Mouse (Mus musculus) C2C12 (cell line): ENCODE measurements around the gene Trip11. TPM values are rescaled to one million over a fixed set of nuclear protein-coding genes. Genes with fewer than 3 reads are reported as not detected.

Experiments
- H3K27me3 ChIP-seq: one replicate; pipeline ENCODE4 v1.6.1; 2011; ENCODE audit not compliant: control insufficient read depth, insufficient read depth, insufficient read length
- H3K36me3 ChIP-seq: one replicate; pipeline ENCODE4 v1.6.1; 2011; ENCODE audit not compliant: control insufficient read depth, insufficient read depth
- H3K4me3 ChIP-seq: one replicate; pipeline ENCODE4 v1.5.1; 2011; ENCODE audit warnings: mild to moderate bottlenecking, control low read depth; ENCODE audit not compliant: poor library complexity, insufficient read depth, severe bottlenecking
- H3K79me2 ChIP-seq: one replicate; pipeline ENCODE4 v1.6.1; 2011; ENCODE audit not compliant: control insufficient read depth, insufficient read depth
- H3K79me3 ChIP-seq: one replicate; pipeline ENCODE4 v1.6.1; 2011; ENCODE audit warnings: low read depth, control low read depth
- H3ac ChIP-seq: one replicate; pipeline ENCODE3; 2011; ENCODE audit warnings: low read depth; ENCODE audit not compliant: control insufficient read depth, insufficient read length
- CEBPB ChIP-seq: IDR thresholded peaks from one replicate; pipeline ENCODE4 v1.6.1; 2011; ENCODE audit warnings: low read depth, mild to moderate bottlenecking, control low read depth, moderate library complexity
- CTCF ChIP-seq: IDR thresholded peaks from one replicate; pipeline ENCODE4 v1.5.1; 2011; ENCODE audit not compliant: control insufficient read depth, insufficient read depth, insufficient read length
- FOSL1 ChIP-seq: IDR thresholded peaks from one replicate; pipeline ENCODE4 v1.8.0; 2011; ENCODE audit warnings: mild to moderate bottlenecking, low read length; ENCODE audit not compliant: poor library complexity, insufficient read depth, severe bottlenecking
- MAX ChIP-seq: IDR thresholded peaks from one replicate; pipeline ENCODE4 v1.6.1; 2011; ENCODE audit warnings: mild to moderate bottlenecking, control low read depth
- MYOD1 ChIP-seq: IDR thresholded peaks from one replicate; pipeline ENCODE4 v1.6.1; 2011; ENCODE audit warnings: low read depth; ENCODE audit not compliant: control insufficient read depth, insufficient read length
- MYOG ChIP-seq: IDR thresholded peaks from one replicate; pipeline ENCODE4 v1.6.1; 2011; ENCODE audit not compliant: control insufficient read depth, insufficient read length; ENCODE audit errors: extremely low read depth
- USF1 ChIP-seq: IDR thresholded peaks from one replicate; pipeline ENCODE4 v1.6.1; 2011; ENCODE audit warnings: low read depth, mild to moderate bottlenecking, control low read depth, moderate library complexity
- polyA plus RNA-seq: library from polyadenylated mRNA; unstranded; fragments of >200 nt; fragmentation: generic; extraction: Trizol; gene quantifications from one replicate; pipeline ENCODE4 v1.2.1, GENCODE M21; 2012; ENCODE audit warnings: missing spikeins

Trip11 gene
- polyA plus RNA-seq, 1 experiment = 2.4 TPM

GRCm38 (mm10) chr12:101816810-101817209 lies 96.3 kb downstream of the Trip11 start:
- Histone ChIP-seq H3K36me3 (no peaks in the 10 kb centered on the region), H3ac (no peak overlapping the region), H3K27me3 (no peaks in the 10 kb centered on the region), H3K79me3 (no peaks in the 10 kb centered on the region), H3K79me2 (no peaks in the 10 kb centered on the region), H3K4me3 (no peak overlapping the region)
- TF ChIP-seq FOSL1 (no peak), CEBPB (no peak), USF1 (no peak), MYOG (no peak), MYOD1 (no peak), CTCF (no peak), MAX (no peak)

DNA sequence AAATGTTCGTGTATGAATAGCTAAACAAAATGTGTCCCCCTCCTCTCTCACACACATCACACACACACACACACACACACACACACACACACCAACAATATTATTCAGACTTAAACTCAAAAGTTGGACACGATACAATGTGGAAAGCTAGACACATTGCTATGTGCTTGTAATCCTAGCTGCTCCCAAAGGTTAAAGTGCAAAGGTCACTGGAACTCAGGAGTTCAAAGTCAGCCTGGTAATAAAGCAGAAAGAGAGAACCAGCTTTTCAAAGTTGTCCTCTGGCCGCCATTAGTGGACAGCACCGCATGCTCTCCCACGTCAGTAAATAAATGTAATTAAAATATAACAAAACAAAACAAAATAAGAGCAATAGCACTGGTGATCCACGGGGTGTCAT lies 97.3 kb downstream of the Trip11 start:
- Histone ChIP-seq H3K27me3 (no peaks in the 10 kb centered on the region), H3K4me3 (no peak overlapping the region), H3K79me3 (no peaks in the 10 kb centered on the region), H3K79me2 (no peaks in the 10 kb centered on the region), H3ac (no peak overlapping the region), H3K36me3 (no peaks in the 10 kb centered on the region)
- no peak for TF ChIP-seq FOSL1
- no peak for TF ChIP-seq CEBPB
- TF ChIP-seq MYOD1 = no peak
- TF ChIP-seq CTCF = no peak
- no peak for TF ChIP-seq MAX
- no peak for TF ChIP-seq USF1
- TF ChIP-seq MYOG = no peak

DNA sequence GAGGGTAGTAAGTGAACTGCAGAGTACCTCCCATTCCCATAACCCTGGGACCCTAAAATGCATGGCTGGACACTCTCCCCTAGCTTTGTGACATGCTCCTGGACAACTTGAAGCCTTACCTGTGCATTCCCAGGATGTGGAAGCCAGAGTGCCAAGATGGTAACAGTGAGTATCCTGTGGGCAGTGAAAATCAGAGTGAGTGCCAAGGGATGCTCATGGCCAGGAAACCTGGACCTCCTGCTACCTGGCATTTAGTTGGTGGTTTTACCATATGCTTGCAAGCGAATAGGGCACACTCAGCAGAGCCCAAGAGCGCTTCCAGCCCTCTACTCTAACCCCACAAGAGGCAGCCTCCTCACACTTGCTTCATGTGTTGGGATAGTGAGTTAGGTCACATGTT lies 98.6 kb downstream of the Trip11 start:
- H3ac ChIP-seq = no peak overlapping the region
- no peaks in the 10 kb centered on the region for H3K36me3 ChIP-seq
- no peaks in the 10 kb centered on the region for H3K79me2 ChIP-seq
- no peaks in the 10 kb centered on the region for H3K27me3 ChIP-seq
- H3K4me3 ChIP-seq = no peak overlapping the region
- no peaks in the 10 kb centered on the region for H3K79me3 ChIP-seq
- TF ChIP-seq FOSL1 (no peak), MYOD1 (no peak), USF1 (no peak), MYOG (no peak), CEBPB (no peak), CTCF (no peak), MAX (no peak)

GRCm38 (mm10) chr12:101811181-101811580 lies 101.9 kb downstream of the Trip11 start:
- Histone ChIP-seq H3K4me3 (no peak overlapping the region), H3K79me2 (no peaks in the 10 kb centered on the region), H3K79me3 (no peaks in the 10 kb centered on the region), H3K27me3 (no peaks in the 10 kb centered on the region), H3K36me3 (no peaks in the 10 kb centered on the region), H3ac (no peak overlapping the region)
- no peak for TF ChIP-seq MYOD1
- no peak for TF ChIP-seq CTCF
- no peak for TF ChIP-seq FOSL1
- TF ChIP-seq CEBPB = no peak
- TF ChIP-seq USF1 = no peak
- no peak for TF ChIP-seq MYOG
- TF ChIP-seq MAX = no peak

- H3K36me3 ChIP-seq = no peaks in the 10 kb centered on the region
- no peak for TF ChIP-seq USF1
- no peak for TF ChIP-seq MAX
- TF ChIP-seq CTCF = no peak
- no peak for TF ChIP-seq FOSL1
- no peak for TF ChIP-seq MYOD1
- no peak for TF ChIP-seq MYOG
- TF ChIP-seq CEBPB = no peak
- H3ac ChIP-seq = no peak overlapping the region
- H3K27me3 ChIP-seq = no peaks in the 10 kb centered on the region
- H3K4me3 ChIP-seq = no peak overlapping the region
- H3K79me3 ChIP-seq = no peaks in the 10 kb centered on the region
- no peaks in the 10 kb centered on the region for H3K79me2 ChIP-seq
These were observed 102.6 kb downstream of the Trip11 start for GRCm38 (mm10) chr12:101810515-101810914.

DNA sequence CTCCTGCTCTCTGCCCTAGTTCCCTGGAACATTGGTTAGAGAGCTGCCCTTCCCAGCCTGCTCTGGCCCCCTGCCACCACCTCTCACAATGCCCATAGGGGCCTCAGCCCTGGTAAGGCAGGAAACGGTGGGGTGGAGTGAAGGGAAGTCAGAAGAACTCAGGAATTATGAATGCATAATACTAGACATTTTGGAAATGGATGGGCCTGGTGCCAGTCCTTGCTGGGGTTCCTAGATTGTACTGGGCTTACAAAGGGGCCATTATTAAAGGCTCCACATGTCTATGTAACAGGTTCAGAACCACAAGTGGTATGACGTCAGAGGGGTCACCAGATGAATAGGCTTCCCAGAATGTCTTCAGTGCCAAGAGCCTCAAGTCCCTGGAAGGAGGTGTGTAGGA lies 105.7 kb downstream of the Trip11 start:
- Histone ChIP-seq H3K79me3 (no peaks in the 10 kb centered on the region), H3K4me3 (no peak overlapping the region), H3K27me3 (no peaks in the 10 kb centered on the region), H3K36me3 (no peaks in the 10 kb centered on the region), H3K79me2 (no peaks in the 10 kb centered on the region), H3ac (no peak overlapping the region)
- TF ChIP-seq CTCF (no peak), MYOD1 (no peak), CEBPB (no peak), MYOG (no peak), FOSL1 (no peak), MAX (no peak), USF1 (no peak)
